Comparison of ENCODE assay signal across 8 mouse cellular contexts in genomic region chr11:49794342-49795144, GRCm38 (mm10). TPM values are rescaled to one million over a fixed set of nuclear protein-coding genes. Genes with fewer than 3 reads are reported as not detected.
DNase-seq lines count a peak whose midpoint lies in the region; ATAC-seq and TF ChIP-seq lines count a peak whose summit lies in the region.

No protein-coding gene starts in this region.

- peaks cover 10% of the 10 kb centered on the region for H3K4me1 ChIP-seq in thymus, adult 2 months (replicated peaks; ENCODE audit: control insufficient read depth, insufficient read depth, low read length)
- H3K4me1 ChIP-seq in embryonic facial prominence, embryonic 14.5 days (ENCODE audit: control insufficient read depth, insufficient read depth, low read length) = peaks cover 16% of the 10 kb centered on the region; the same call in 1 of the 2 replicates
- peaks cover 10% of the 10 kb centered on the region for H3K4me1 ChIP-seq in heart, embryonic 12.5 days (replicated peaks)
- peaks cover 8% of the 10 kb centered on the region; the same call in 1 of the 2 replicates for H3K4me1 ChIP-seq in kidney, embryonic 14.5 days (ENCODE audit: control insufficient read depth, insufficient read depth, low read length)

- DNase-seq in thymus, adult 2 months = no peak
- no peak for DNase-seq in thymus, adult 18-20 months
- peak; percentile 59 for DNase-seq in embryonic facial prominence, embryonic 14.5 days (ENCODE audit: low spot score)
- DNase-seq in lung, postnatal 10 days = peak; percentile 43
- peak; percentile 39 for DNase-seq in retina, embryonic 14.5 days (ENCODE audit: low spot score)
- DNase-seq in layer of hippocampus, adult 18-20 months (ENCODE audit: low spot score in 2 of 2) = no peak

- WGBS in thymus, adult 2 months = 19% methylated on average over 45 of the region's 45 CpGs
- WGBS in embryonic facial prominence, embryonic 14.5 days = under 1% methylated on average over 36 of the region's 45 CpGs
- 1% methylated on average over 45 of the region's 45 CpGs for WGBS in heart, embryonic 12.5 days
- under 1% methylated on average over 45 of the region's 45 CpGs for WGBS in kidney, embryonic 14.5 days

- H3K9me3 ChIP-seq in embryonic facial prominence, embryonic 14.5 days (ENCODE audit: control insufficient read depth, low read length) = 0 out of 2 replicates have a peak, but pooled peaks cover 4% of the 10 kb centered on the region
- 0 out of 2 replicates have a peak, but pooled peaks cover under 1% of the 10 kb centered on the region for H3K9me3 ChIP-seq in heart, embryonic 12.5 days (replicated peaks)
- H3K9me3 ChIP-seq in kidney, embryonic 14.5 days (ENCODE audit: control insufficient read depth, low read length) = no peaks in the 10 kb centered on the region

- peak overlapping the region; percentile 80 for H3K9ac ChIP-seq in embryonic facial prominence, embryonic 14.5 days (ENCODE audit: low read depth, low read length)
- peak overlapping the region; percentile 74 for H3K9ac ChIP-seq in heart, embryonic 12.5 days
- peak overlapping the region; percentile 74 for H3K9ac ChIP-seq in kidney, embryonic 14.5 days (ENCODE audit: low read depth, low read length)

- TF ChIP-seq CTCF in thymus, adult 2 months (IDR thresholded peaks at IDR 0.05; ENCODE audit: borderline replicate concordance, control insufficient read depth, extremely low read depth, insufficient read depth, low read length, poor library complexity) = no peak

- H3K36me3 ChIP-seq in thymus, adult 2 months (ENCODE audit: control insufficient read depth, insufficient read depth, low read length) = no peaks in the 10 kb centered on the region
- no peaks in the 10 kb centered on the region for H3K36me3 ChIP-seq in embryonic facial prominence, embryonic 14.5 days (ENCODE audit: control insufficient read depth, insufficient read depth, low read length)
- H3K36me3 ChIP-seq in heart, embryonic 12.5 days = no peaks in the 10 kb centered on the region
- H3K36me3 ChIP-seq in kidney, embryonic 14.5 days (ENCODE audit: control insufficient read depth, insufficient read depth, low read length) = no peaks in the 10 kb centered on the region

- peaks cover 2% of the 10 kb centered on the region; the same call in 1 of the 2 replicates for H3K27me3 ChIP-seq in thymus, adult 2 months (ENCODE audit: control insufficient read depth, insufficient read depth, low read length)
- H3K27me3 ChIP-seq in embryonic facial prominence, embryonic 14.5 days (replicated peaks; ENCODE audit: control insufficient read depth, insufficient read depth, low read length) = no peaks in the 10 kb centered on the region; the same call in 1 of the 2 replicates
- H3K27me3 ChIP-seq in heart, embryonic 12.5 days (replicated peaks) = no peaks in the 10 kb centered on the region; the same call in 1 of the 2 replicates
- no peaks in the 10 kb centered on the region for H3K27me3 ChIP-seq in kidney, embryonic 14.5 days (ENCODE audit: control insufficient read depth, insufficient read depth, low read length)

- H3K4me2 ChIP-seq in embryonic facial prominence, embryonic 14.5 days (ENCODE audit: low read depth, low read length) = peak overlapping the region; percentile 93
- peak overlapping the region; percentile 91 for H3K4me2 ChIP-seq in heart, embryonic 12.5 days
- H3K4me2 ChIP-seq in kidney, embryonic 14.5 days (replicated peaks; ENCODE audit: low read depth, low read length) = peak overlapping the region; percentile 95

- H3K4me3 ChIP-seq in thymus, adult 2 months (ENCODE audit: control insufficient read depth, insufficient read depth, low read length) = peak overlapping the region; percentile 44
- H3K4me3 ChIP-seq in embryonic facial prominence, embryonic 14.5 days (ENCODE audit: low read depth, low read length) = peak overlapping the region; percentile 68
- peak overlapping the region; percentile 60 for H3K4me3 ChIP-seq in heart, embryonic 12.5 days
- H3K4me3 ChIP-seq in kidney, embryonic 14.5 days (ENCODE audit: low read length) = peak overlapping the region; percentile 64

- TF ChIP-seq POLR2A in thymus, adult 2 months (IDR thresholded peaks at IDR 0.05; ENCODE audit: control insufficient read depth, extremely low read depth, insufficient read depth, low read length, poor library complexity) = no peak

- no peak overlapping the region for H3K27ac ChIP-seq in thymus, adult 2 months (ENCODE audit: control insufficient read depth, insufficient read depth, low read length)
- H3K27ac ChIP-seq in embryonic facial prominence, embryonic 14.5 days (replicated peaks; ENCODE audit: low read depth, low read length) = peak overlapping the region; percentile 65
- no peak overlapping the region for H3K27ac ChIP-seq in heart, embryonic 12.5 days (ENCODE audit: poor library complexity, severe bottlenecking)
- H3K27ac ChIP-seq in kidney, embryonic 14.5 days (ENCODE audit: low read depth, low read length) = no peak overlapping the region

- peak; percentile 56; the same call in 1 of the 2 replicates for ATAC-seq in embryonic facial prominence, embryonic 14.5 days (ENCODE audit: low read depth)
- peak; percentile 54 for ATAC-seq in heart, embryonic 12.5 days (ENCODE audit: insufficient number of reproducible peaks, low FRiP score)
- peak; percentile 69 for ATAC-seq in kidney, embryonic 14.5 days (ENCODE audit: low FRiP score, low TSS enrichment)

RNA-seq across cellular contexts. Expression of gene Gfpt2, which starts 0.6 kb away (rescaled TPM):
- 2.8 and 4.4 TPM in 2 replicates for polyA plus RNA-seq in thymus, adult 2 months (2012; rRNA removed)
- 22.5 and 26.9 TPM in 2 replicates for polyA plus RNA-seq in embryonic facial prominence, embryonic 14.5 days (2014; fragmentation: Nextera tagmentation; extraction: Ambion mirVana)
- polyA plus RNA-seq in heart, embryonic 12.5 days (2016; fragmentation: Nextera tagmentation; extraction: Ambion mirVana) = 13.9 and 14.7 TPM in 2 replicates
- polyA plus RNA-seq in kidney, embryonic 14.5 days (2014; fragmentation: Nextera tagmentation; extraction: Ambion mirVana) = 8.1 and 12.6 TPM in 2 replicates
- total RNA-seq in layer of hippocampus, adult 18-20 months (2021) = 1 to 10 TPM; 4.2 to 4.6 TPM

RNA-seq across cellular contexts. Expression of gene Mapk9, which starts 52.0 kb away (rescaled TPM):
- 30.1 and 34.9 TPM in 2 replicates for polyA plus RNA-seq in thymus, adult 2 months (2012; rRNA removed)
- 41.7 and 43.0 TPM in 2 replicates for polyA plus RNA-seq in embryonic facial prominence, embryonic 14.5 days (2014; fragmentation: Nextera tagmentation; extraction: Ambion mirVana)
- 37.3 and 39.4 TPM in 2 replicates for polyA plus RNA-seq in heart, embryonic 12.5 days (2016; fragmentation: Nextera tagmentation; extraction: Ambion mirVana)
- 19.3 and 33.9 TPM in 2 replicates for polyA plus RNA-seq in kidney, embryonic 14.5 days (2014; fragmentation: Nextera tagmentation; extraction: Ambion mirVana)
- total RNA-seq in layer of hippocampus, adult 18-20 months (2021) = 100 to 1,000 TPM; 151 to 155 TPM

Comparison
In these comparisons a context has a peak if more than half of its experiments do, and no peak if none do; other contexts are left out.
1. DNase-seq: peak in embryonic facial prominence, embryonic 14.5 days (single experiment), lung, postnatal 10 days (single experiment) and retina, embryonic 14.5 days (single experiment); none in thymus, adult 2 months (single experiment), thymus, adult 18-20 months (0 of 2) and layer of hippocampus, adult 18-20 months (0 of 2).
2. Peak in every context shown above with its lines, with median percentiles within 50 percentile points of each other: H3K4me3 ChIP-seq, ATAC-seq, H3K4me2 ChIP-seq and H3K9ac ChIP-seq.